Mouse (Mus musculus) neutrophil, adult 5-6 weeks (primary cell): ENCODE results near the gene E2f4. TPM values are rescaled to one million over a fixed set of nuclear protein-coding genes. Genes with fewer than 3 reads are reported as not detected.
A peak's percentile ranks its signal among the peaks of the same experiment; 100 is the strongest.

Experiments used
- ATAC-seq: fragments of 151-379, 151-347 bp; 2 replicates; pipeline ENCODE4 v1.8.0; 2017; ENCODE audit warnings: mild to moderate bottlenecking, moderate TSS enrichment; ENCODE audit not compliant: insufficient number of reproducible peaks, poor library complexity, low FRiP score, severe bottlenecking; ENCODE audit errors: extremely low read depth
- total RNA-seq: library from RNA; stranded (forward); fragments of 200-1000 nt; gene quantifications from 2 replicates; pipeline ENCODE4 v1.2.3, GENCODE M21; 2017

E2f4 gene
- total RNA-seq = 42.5 and 47.1 TPM in 2 replicates

DNA sequence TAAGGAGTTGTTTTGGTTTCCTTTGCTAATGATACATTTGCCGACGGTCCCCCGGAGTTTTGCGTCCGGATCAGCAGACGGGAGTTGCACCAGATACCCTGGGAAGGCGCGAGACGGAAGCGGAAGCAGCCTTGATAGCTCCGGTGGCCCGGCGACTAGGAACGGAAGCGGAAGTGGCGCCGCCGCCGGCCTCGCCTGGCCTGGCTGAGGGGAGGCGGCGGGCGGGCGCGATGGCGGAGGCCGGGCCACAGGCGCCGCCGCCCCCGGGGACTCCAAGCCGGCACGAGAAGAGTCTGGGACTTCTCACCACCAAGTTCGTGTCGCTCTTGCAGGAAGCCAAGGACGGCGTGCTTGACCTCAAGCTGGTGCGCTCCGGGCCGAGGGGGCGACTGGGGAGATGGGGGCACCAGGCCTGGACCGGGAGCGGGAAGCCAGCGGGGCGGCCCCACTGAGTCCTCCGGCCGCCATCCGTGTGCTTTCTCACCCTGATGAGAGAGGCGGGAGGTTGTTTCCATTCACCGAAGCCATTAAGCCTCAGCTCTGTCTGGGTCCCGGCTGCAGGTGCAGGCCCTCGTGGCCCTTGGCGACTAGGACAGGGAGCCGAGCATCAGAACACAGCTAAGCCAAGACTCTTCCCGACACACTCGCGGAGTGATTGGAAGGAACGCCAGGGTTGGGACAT is at the start of gene E2f4:
TSS of gene E2f4 (plus strand) at position 153 of the 682 bp plus-strand sequence.
- ATAC-seq = peak; percentile 86

DNA sequence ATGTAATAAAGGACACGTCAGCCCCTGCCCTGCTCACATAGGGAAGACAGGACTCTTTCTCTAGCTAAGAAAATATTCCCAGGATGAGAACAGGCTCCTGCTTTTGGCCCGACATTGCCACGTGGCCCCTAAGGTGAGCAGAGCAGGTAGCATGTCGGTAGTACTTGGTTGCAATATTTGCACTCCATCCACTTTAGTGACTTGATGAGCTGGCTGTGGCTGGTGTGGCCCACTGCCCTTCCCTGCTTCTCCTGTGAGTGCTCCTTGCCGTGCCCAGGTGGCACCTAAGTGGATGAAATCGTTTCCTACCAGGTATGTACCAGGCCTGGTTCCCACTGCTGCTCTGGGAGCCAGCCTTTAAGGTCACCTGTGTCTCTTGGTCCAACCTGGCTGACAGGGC is 45.5 kb upstream of the E2f4 start:
- no peak for ATAC-seq

DNA sequence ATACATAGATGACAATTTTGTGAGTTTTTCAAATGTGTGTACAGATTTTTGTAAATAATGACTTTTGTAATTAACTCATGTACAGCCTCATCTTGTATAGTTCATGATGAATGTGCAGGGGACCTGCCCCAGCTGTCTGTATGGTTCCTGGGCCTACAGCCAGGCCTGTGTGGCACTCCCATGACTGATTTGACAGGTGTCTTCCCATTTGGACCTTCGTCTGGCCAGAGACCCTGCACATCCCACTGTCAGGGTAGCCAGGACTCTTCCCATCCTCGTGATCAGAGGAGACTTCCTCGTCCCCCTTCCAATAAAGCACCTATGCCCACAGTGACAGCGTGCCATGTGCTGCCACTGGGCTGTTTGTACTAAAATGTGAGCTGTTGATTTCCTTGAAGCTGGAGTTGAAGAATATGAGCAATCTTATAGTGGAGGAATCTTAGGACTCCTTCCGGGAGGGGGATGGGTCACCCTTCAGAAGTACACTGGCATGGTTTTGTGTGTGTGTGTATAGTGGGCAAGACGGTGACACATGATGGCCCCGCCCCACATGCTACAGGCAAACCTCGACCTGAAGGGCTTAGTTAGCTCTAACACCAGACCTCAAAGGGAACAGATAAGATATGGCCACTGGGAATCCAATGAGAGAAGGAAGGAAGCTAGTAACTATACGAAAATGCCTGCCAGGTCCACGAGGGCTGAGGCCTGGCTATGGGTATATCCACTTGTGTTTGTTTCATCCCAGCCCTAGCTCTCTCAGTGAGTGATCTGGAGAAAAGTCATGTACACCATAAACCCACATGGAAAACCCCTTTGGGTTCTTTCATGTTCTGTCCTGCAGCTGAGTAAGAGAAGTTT is 44.6 kb upstream of the E2f4 start:
- ATAC-seq = no peak

DNA sequence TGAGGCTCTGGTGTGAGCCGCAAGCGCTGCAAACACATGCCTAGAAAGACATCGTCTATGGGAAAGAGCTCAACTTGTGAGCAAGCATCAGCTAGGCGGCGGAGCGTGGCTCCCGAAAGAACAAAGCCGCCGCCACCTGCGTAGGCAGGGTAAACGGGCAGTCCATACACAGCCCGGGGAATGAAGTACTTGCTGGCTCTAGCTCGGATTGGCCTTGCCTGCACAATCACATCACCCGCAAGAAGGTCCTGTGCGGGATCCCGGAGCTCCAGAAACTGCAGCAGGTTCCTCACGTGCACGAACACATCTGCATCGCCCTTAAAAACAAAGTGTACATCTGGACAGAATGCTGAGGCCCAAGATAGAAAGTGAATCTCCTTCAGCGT is 43.7 kb upstream of the E2f4 start:
- ATAC-seq = no peak

DNA sequence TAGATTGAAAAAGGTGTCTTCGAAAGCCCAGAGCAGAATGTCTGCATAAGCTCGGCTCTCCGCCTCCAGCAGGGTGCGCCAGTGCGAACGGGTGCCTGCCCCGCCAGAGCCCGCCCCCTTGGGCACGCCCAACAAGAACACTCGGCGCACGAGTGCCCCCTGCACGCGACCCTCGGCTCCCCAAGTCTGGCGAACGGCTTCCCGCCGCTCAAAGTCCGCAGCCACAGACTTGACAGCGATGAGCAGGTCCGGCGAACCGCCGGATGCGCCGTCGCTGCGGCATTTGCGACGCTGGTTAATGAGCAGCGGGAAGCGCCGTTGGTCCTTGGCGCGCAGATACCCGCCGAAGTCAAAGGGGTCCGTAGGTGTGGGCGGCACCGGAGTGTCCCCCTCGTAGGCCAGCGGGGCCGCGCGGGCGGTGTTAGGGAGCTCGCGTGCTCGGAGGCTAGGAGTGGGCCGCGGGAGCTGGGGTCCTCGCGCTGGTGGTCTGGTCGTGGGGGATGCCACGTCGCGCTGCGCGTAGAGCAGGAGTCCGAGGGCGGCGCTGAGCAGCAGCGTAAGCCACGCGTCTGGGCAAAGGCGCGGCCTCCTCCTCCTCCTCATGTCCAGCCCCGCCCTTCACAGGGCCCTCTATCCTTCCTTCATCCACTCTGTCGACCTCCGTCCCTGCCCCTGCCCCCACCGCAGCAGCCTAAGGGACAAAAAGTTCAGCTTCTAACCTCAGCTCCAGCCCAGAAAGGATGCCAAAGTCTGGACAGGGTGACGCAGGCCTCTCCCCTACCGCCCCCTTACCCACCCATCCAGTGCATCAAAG is 43.1 kb upstream of the E2f4 start:
- peak; percentile 66 for ATAC-seq

DNA sequence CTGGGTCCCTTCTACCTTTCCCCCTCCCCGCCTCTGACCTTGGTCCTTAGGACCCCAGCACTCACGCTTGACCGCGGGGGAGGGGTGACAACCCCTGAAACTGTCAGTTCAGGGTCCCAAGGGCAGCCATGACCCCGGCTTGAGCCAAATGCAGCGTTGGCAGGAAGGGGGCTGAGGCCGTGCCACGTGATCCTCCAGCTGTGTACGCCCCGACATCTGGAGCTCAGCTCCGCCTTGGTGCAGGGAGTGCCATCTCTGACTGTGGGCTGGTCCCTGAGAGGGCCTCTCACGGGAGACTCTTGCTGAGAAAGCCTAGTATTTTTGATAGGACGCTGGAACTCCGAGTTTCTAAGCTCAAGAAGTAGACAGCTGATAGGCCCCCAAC is 42.5 kb upstream of the E2f4 start, which contains the start of gene B3gnt9:
TSS of gene B3gnt9 (minus strand) at position 188 of the 385 bp plus-strand sequence.
- ATAC-seq = no peak

DNA sequence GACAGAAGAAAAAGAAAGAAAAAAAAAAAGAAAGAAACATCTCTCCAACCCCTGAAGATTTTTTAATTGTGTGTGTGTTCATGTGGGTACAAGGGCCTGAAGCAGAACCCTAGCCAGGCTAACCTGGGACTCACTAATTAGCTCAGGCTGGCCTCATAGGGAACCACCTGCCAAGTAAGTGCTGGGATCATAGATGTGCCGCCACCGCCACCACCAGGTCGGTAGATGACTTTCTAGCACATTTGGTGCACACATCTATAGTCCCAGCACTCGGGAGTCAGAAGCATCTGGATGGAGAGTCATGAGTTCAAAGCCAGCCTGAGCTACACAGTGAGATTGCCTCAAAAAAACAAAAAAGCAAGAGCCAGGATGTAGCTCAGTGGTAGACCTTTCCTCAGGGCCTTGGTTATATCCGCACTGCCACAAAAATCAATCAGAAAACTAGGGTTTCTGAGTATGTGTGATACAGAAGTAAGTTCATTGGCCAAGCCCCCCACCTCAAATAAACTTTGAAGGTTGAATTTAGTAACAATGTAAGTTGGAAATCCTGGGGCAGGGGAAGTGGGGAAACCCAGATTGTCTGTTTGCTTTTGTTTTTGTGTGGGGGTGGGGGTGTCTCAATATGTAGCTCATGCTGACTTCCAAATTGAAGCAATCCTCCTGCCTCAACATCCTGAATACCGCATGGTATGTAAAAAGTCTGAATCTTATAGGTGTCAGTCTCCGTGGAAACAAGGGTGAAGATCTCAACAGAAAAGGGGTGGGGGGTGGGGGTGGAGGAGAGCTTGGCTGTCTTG is 39.9 kb upstream of the E2f4 start:
- no peak for ATAC-seq

DNA sequence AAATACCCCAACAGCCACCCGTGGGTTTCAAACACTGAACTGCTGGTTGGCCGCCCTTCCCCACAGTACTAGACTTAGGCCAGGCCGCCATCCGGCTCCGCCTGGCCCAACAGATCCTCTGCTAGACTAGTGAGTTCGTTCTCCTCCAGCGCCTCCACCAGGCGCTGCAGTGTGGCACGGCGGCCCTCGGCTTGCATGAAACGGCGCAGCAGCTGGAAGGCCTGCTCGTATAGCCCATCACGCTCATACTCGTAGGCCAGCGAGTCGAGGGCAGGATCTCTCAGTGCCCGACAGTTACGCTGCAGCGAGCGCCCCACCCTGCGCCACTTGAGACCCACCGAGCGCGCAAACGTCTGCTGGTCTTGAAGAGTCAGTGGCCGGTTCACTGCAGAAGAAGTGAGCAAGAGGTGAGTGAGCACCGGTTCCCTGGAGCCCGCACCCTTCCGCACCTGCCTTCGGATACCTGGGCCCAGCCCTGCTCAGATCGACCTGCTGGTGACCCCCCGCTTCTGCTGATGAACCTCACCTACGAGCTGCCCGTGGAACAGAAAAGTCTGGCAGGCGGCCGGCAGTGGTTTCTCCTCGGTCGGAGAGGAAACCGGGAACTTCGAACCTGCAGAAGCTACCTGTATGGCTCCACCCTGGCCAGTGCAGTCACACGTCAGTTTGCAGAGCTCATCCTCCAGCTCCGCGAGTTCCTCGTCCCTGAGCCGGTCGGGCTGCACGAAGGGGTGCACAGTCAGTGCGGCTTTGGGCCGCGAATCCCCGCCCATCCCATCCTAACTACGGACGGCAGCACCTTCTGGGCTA is 38.3 kb upstream of the E2f4 start:
- no peak for ATAC-seq

DNA sequence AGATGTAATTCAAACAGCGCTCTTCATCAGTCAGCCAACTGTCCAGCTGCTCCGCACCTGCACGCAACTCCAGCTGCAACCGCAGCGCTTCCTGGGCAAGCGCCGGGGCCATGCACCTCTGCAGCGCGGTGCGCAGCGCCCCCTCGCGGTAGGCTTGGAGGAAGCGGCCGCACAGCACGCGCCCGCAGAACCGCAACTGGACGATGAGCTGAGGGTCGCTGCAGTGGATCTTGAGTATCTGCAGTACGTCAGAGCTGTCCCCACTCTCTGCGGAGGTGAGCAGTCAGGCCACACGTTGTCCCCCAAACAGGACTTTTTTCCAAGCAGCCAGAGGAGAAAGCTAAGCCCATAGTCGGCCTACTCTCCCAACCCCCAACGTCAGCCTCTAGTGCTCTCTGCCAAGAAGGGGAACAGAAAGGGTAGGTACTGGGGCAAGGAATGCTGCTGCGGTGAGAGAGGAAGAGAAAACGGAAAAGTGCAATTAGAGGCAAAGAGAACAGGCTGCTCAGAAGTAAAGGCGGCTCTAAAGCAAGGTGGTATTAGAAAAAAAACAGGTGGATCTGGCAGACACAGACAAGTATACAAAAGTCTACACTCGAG is 37.6 kb upstream of the E2f4 start:
- ATAC-seq = peak; percentile 45

DNA sequence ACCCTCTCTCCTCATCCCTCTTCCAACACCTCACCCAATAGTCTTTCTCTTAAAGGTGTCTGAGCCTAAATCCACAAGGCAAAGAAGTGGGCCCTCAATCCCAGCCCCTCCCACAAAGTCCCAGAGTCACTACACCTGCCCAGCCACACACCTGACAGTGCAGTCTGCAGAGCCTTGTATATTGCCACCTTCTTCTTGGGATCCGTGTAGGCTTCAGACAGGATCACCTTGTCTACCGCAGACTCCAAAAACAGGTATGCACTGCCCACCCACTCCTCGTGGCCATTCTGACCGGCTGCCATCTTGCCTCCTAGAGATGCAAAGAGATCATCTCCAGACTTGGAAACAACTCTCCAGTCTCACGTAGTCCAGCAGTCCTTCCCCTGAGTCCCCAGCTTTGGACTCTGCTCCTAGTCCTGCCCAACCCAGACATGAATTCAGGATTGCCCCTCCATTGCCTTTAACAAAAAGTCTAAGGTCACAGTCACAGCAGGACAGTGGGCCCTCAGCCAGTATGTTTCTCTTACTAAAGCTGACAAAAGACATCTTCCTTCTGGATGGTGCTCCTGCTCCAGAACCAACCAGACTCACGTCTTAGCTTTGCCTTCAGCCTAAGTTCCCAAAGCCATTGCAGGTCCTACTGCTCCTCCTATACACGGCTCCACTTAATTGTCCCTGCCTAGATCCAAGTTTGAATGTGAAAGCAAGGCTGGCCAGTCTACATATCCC is 36.9 kb upstream of the E2f4 start:
- ATAC-seq = no peak

DNA sequence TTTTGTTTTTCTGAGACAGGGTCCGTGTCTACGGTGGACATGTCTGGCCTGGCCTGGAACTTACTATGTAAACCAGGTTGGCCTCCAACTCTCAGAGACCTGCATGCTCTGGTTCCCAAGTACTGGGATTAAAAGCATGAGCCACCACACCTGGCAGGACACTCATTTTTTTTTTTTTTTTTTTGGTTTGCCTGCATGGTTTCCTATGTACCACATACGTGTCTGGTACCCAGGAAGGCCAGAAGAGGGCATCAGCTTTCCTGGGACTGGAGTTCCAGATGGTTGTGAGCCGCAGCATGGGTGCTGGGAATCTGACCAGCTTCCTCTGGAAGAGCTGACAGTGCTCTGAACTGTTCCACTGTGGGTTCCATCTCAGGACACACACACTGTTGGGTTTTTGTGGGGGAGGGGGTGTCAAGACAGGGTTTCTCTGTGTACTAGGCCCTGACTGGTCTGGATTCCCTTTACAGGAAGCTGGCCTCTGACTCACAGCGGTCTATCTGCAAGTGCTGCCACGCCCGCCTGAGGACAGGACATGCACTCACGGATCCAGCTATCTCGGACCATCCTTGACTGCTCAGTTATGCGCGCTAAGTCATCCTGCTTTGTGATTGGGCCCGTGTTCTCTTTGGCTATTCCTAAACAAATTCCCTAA is 36.0 kb upstream of the E2f4 start:
- ATAC-seq = no peak

DNA sequence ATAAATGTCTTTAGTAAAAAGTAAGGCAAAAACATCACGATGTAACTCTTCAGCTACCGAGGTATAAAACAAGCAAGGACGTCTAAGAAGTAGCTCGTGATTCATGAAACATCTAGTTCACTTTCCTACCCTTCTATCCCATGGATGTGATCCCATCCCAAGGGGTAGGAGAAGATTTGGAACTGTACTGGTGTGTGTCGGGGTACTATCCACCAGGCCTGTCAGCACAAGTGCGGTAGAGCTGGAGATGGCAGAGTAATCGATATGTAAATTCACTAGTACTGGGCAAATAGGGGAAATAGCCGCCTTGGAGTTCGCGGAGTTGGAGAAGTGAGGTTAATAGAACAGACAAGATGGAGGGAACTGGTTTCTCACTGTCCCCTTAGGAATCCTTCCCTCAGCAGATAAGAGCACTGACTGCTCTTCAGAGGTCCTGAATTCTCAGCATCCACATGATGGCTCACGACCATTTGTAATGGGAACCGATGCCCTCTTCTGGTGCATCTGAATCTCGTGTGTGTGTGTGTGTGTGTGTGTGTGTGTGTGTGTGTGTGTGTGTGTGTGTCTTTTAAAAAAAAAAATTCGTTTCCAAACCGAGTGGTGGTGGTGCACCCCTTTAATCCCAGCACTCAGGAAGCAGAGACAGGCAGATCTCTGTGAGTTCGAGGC is 34.1 kb upstream of the E2f4 start:
- no peak for ATAC-seq

DNA sequence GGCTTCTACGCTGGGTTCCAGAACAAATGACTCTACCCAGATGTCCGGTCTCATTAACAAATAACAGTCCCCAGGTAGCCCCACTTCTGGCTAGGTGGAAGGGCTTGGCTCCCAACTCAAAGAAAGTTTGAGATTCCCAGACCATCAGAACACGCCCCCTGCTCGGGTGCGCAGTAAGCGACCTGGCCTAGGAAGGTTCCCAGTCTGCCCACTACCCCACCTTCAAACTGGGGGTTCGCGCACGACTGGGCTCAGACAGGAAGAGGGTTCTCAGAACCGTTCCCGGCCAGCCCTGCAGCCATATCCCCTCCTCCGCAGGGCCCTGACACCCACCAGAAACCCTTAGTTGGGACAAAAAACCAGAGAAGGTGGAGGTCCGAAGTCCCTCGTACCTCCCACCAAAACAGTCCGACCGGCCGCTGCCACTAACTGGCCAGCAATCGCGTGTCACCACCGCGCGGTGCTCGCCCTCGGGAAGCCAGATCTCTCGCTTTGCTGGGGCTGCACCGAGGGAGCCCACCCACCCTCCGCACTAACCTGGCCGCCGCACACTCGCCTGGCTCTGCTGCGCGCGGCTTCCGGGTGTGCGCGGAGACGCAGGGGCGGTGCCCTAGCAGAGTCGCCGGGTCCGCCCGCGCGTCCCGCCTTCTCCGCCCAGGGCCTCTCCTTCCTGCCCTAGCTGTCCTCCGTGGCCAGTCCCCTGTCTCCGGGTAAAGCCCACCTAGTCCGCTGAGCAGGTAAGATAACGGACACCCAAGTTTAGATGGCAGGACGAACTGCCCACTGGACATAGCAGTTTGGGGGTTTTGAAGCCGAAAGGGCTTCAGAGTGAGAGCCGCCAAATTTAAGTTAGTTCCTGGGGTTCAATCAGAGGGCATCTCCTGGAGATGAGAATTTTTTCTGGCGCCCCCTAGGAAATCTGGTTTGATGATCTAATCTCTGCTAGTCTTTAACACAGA is 33.2 kb upstream of the E2f4 start, which contains the start of the genes Tradd and Fbxl8:
TSS of gene Tradd (minus strand) at position 586 of the 959 bp plus-strand sequence.
TSS of gene Fbxl8 (plus strand) at position 625 of the 959 bp plus-strand sequence.
- peak; percentile 37; the same call in 1 of the 2 replicates for ATAC-seq

DNA sequence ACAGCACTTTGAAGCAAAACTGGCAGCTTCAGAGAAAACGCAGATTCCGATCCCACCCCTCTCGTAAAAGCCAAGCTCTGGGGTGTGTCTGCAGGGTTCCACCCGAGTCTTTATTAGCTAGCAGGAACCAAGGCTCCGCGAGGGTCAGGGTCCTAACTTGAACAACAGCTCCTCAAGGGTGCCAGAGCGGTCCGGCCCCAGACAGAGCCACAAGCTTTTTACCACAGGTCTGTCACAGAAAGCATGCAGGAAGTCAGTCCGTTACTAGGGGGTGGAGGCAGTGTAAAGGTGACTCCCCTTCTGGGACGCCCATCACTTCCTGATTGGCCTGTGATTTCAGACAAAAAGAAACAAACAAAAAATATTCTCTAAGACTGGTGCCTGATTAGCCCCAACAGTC is 32.3 kb upstream of the E2f4 start:
- ATAC-seq = peak; percentile 74

DNA sequence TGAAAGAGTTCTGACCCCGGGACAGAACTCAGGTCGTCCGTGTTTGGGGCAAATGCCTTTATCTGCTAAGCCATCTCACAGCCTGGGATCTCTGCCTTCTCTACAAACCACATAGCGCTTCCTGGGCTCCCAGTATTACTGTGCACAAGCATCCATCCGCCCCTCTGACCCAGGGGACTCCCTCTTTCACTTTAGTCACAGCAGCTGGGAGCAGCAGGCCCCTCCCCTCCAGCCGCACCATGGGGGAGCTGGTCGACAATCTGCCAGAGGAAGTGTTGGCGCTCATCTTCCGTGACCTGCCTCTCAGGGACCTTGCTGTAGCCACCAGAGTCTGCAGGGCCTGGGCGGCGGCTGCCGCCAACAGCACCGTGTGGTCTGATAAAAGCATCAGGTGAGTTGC is 30.7 kb upstream of the E2f4 start:
- peak; percentile 48; the same call in 1 of the 2 replicates for ATAC-seq
